Mouse (Mus musculus) thymus, postnatal 14 days (tissue): Measurements from ENCODE around the gene Scel.
A peak's percentile ranks its signal among the peaks of the same experiment; 100 is the strongest.

Experiments
- DNase-seq: peaks from one replicate; pipeline ENCODE4 v3.0.0; 2021

Scel gene

GRCm38 (mm10) chr14:103653800-103654199 lies 140.7 kb downstream of the Scel start:
- peak; percentile 8 for DNase-seq

- DNase-seq: peak; percentile 1
Measured at GRCm38 (mm10) chr14:103655448-103655847, 142.3 kb downstream of the Scel start.

GRCm38 (mm10) chr14:103657876-103658275 lies 144.7 kb downstream of the Scel start:
- DNase-seq: no peak
